Mouse (Mus musculus): ENCODE results near the gene Dennd4a. TPM values are rescaled to one million over a fixed set of nuclear protein-coding genes. Genes with fewer than 3 reads are reported as not detected.

Dennd4a gene
- polyA plus RNA-seq, 1 experiment from 2014 or later: 12.4 TPM

- no peak overlapping the region for H3K4me2 ChIP-seq (replicated peaks)
- ATAC-seq (ENCODE audit: low FRiP score) (no peak), DNase-seq (ENCODE audit: low spot score) (no peak)
- H3K27me3 ChIP-seq (ENCODE audit: control insufficient read depth, insufficient read depth, low read length): no peaks in the 10 kb centered on the region
- peak overlapping the region; percentile 57; the same call in 1 of the 2 replicates for H3K27ac ChIP-seq
- H3K9ac ChIP-seq: no peak overlapping the region
- H3K4me1 ChIP-seq (replicated peaks; ENCODE audit: control insufficient read depth, insufficient read depth, low read length): peaks cover 15% of the 10 kb centered on the region; the same call in 1 of the 2 replicates
- WGBS: 58% methylated on average over 4 of the region's 4 CpGs
- no peak overlapping the region for H3K4me3 ChIP-seq (replicated peaks; ENCODE audit: low read length)
- H3K9me3 ChIP-seq (ENCODE audit: control insufficient read depth, low read length): no peaks in the 10 kb centered on the region
- H3K36me3 ChIP-seq (replicated peaks; ENCODE audit: control insufficient read depth, insufficient read depth): no peaks in the 10 kb centered on the region
These were observed 37.2 kb upstream of the Dennd4a start for GRCm38 (mm10) chr9:64773936-64774335.

DNA sequence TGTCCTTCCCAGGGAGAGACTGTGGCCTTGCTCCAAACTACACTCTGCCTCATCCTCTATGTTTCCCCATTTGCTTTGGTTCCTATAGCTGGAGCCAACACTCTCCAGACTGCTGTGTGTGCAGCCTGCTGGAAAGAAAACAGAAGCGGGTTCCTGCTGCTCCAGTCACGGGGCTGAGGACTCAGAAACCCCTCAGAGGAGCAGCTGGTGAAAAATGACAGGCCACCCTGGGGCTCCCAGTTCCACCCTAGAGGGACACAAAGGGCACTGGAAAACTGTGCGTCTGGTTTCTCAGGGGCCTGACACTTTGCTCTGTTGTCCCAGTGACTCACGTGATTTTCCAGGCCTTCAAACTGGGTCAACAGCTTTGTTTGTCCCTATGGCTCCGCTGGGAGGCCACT is 36.7 kb upstream of the Dennd4a start:
- H3K9ac ChIP-seq: no peak overlapping the region
- 10% methylated on average over 5 of the region's 5 CpGs for WGBS
- peak; percentile 25 for DNase-seq (ENCODE audit: low spot score)
- no peaks in the 10 kb centered on the region for H3K36me3 ChIP-seq (replicated peaks; ENCODE audit: control insufficient read depth, insufficient read depth)
- H3K27ac ChIP-seq: peak overlapping the region; percentile 57; the same call in 1 of the 2 replicates
- no peaks in the 10 kb centered on the region for H3K9me3 ChIP-seq (ENCODE audit: control insufficient read depth, low read length)
- H3K4me1 ChIP-seq (replicated peaks; ENCODE audit: control insufficient read depth, insufficient read depth, low read length): peaks cover 15% of the 10 kb centered on the region; the same call in 1 of the 2 replicates
- no peak overlapping the region for H3K4me3 ChIP-seq (replicated peaks; ENCODE audit: low read length)
- H3K27me3 ChIP-seq (ENCODE audit: control insufficient read depth, insufficient read depth, low read length): no peaks in the 10 kb centered on the region
- no peak overlapping the region for H3K4me2 ChIP-seq (replicated peaks)
- ATAC-seq (ENCODE audit: low FRiP score): peak; percentile 64; the same call in 1 of the 2 replicates

DNA sequence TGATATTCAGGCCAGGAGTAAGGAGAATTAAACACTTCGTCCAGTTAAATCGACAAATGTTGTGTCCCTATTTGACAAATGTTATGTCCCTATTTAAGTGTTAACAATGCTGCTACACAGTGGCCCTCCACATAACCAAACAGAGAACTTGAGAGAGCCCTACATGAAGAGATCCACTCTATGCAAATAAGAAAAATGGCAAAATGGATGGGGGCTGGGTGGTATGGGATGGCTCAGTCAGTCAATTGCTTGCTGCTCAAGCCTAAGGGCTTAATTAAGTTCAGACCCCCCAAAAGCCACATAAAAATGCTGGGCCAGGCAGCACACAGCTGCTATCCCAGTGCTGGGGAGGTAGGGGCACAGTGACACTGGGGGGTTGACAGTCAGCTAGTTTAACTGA is 36.3 kb upstream of the Dennd4a start:
- H3K9ac ChIP-seq: no peak overlapping the region
- H3K9me3 ChIP-seq (ENCODE audit: control insufficient read depth, low read length): no peaks in the 10 kb centered on the region
- H3K4me1 ChIP-seq (replicated peaks; ENCODE audit: control insufficient read depth, insufficient read depth, low read length): peaks cover 15% of the 10 kb centered on the region; the same call in 1 of the 2 replicates
- ATAC-seq (ENCODE audit: low FRiP score) (no peak), DNase-seq (ENCODE audit: low spot score) (no peak)
- H3K36me3 ChIP-seq (replicated peaks; ENCODE audit: control insufficient read depth, insufficient read depth): no peaks in the 10 kb centered on the region
- H3K4me2 ChIP-seq (replicated peaks): no peak overlapping the region
- H3K27me3 ChIP-seq (ENCODE audit: control insufficient read depth, insufficient read depth, low read length): no peaks in the 10 kb centered on the region
- H3K27ac ChIP-seq: peak overlapping the region; percentile 57; the same call in 1 of the 2 replicates
- no peak overlapping the region for H3K4me3 ChIP-seq (replicated peaks; ENCODE audit: low read length)
- WGBS: 39% methylated on average over 2 of the region's 2 CpGs

DNA sequence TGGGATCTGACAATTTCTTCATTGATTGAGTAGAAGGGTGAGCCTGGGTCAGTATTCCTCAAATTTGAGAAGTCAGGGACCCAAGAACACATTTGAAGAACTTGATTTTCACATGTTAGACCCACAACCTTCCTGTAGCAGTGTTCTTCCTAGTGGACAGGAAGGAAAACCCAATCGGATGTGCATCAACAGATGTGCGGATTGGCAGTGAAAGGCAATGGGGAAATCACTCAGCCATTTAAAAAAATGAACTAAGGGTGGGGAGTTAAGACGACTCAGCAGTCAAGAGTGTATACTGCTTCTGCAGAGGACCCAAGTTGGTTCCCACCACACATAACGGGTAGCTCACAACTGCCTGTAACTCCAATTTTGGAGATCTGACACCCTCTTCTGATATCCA is 35.6 kb upstream of the Dennd4a start:
- no peak for DNase-seq (ENCODE audit: low spot score)
- peaks cover 15% of the 10 kb centered on the region; the same call in 1 of the 2 replicates for H3K4me1 ChIP-seq (replicated peaks; ENCODE audit: control insufficient read depth, insufficient read depth, low read length)
- H3K4me2 ChIP-seq (replicated peaks): no peak overlapping the region
- H3K4me3 ChIP-seq (replicated peaks; ENCODE audit: low read length): no peak overlapping the region
- no peak for ATAC-seq (ENCODE audit: low FRiP score)
- 89% methylated on average over 4 of the region's 4 CpGs for WGBS
- no peaks in the 10 kb centered on the region for H3K9me3 ChIP-seq (ENCODE audit: control insufficient read depth, low read length)
- no peaks in the 10 kb centered on the region for H3K36me3 ChIP-seq (replicated peaks; ENCODE audit: control insufficient read depth, insufficient read depth)
- H3K27me3 ChIP-seq (ENCODE audit: control insufficient read depth, insufficient read depth, low read length): no peaks in the 10 kb centered on the region
- H3K27ac ChIP-seq: no peak overlapping the region
- no peak overlapping the region for H3K9ac ChIP-seq

GRCm38 (mm10) chr9:64777441-64777987 is 33.6 kb upstream of the Dennd4a start:
- H3K27ac ChIP-seq: no peak overlapping the region
- H3K36me3 ChIP-seq (replicated peaks; ENCODE audit: control insufficient read depth, insufficient read depth): no peaks in the 10 kb centered on the region
- no peak overlapping the region for H3K4me3 ChIP-seq (replicated peaks; ENCODE audit: low read length)
- no peaks in the 10 kb centered on the region for H3K27me3 ChIP-seq (ENCODE audit: control insufficient read depth, insufficient read depth, low read length)
- H3K9me3 ChIP-seq (ENCODE audit: control insufficient read depth, low read length): no peaks in the 10 kb centered on the region
- peaks cover 6% of the 10 kb centered on the region; the same call in 1 of the 2 replicates for H3K4me1 ChIP-seq (replicated peaks; ENCODE audit: control insufficient read depth, insufficient read depth, low read length)
- no peak overlapping the region for H3K4me2 ChIP-seq (replicated peaks)
- no peak overlapping the region for H3K9ac ChIP-seq
- DNase-seq (ENCODE audit: low spot score) (no peak), ATAC-seq (ENCODE audit: low FRiP score) (no peak)
- 93% methylated on average over 4 of the region's 4 CpGs for WGBS

DNA sequence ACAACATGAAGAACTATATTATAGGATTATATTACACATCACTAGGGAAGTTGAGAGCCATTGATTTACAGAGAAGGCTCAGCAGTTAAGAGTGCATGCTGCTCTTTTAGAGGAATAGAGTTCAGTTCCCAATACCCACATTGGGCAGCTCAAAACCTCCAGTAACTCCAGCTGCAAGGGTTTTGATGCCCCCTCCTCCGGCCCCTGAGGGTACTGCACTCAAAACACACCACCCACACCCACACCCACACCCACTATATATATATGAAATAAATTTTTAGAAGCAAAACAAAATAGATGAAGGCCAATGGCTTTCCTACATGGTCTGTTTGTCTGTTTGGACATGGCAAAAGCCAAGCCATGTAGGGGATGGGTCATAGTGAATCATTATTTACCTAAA is 33.0 kb upstream of the Dennd4a start:
- Histone ChIP-seq H3K36me3 (replicated peaks; ENCODE audit: control insufficient read depth, insufficient read depth) (no peaks in the 10 kb centered on the region), H3K27ac (no peak overlapping the region), H3K27me3 (ENCODE audit: control insufficient read depth, insufficient read depth, low read length) (no peaks in the 10 kb centered on the region), H3K4me3 (replicated peaks; ENCODE audit: low read length) (no peak overlapping the region), H3K9me3 (ENCODE audit: control insufficient read depth, low read length) (no peaks in the 10 kb centered on the region), H3K4me2 (replicated peaks) (no peak overlapping the region), H3K4me1 (replicated peaks; ENCODE audit: control insufficient read depth, insufficient read depth, low read length) (peaks cover 6% of the 10 kb centered on the region; the same call in 1 of the 2 replicates), H3K9ac (no peak overlapping the region)
- 92% methylated on average over 1 of the region's 1 CpGs for WGBS
- no peak for ATAC-seq (ENCODE audit: low FRiP score)
- DNase-seq (ENCODE audit: low spot score): no peak

GRCm38 (mm10) chr9:64779628-64780027 is 31.5 kb upstream of the Dennd4a start:
- no peaks in the 10 kb centered on the region for H3K27me3 ChIP-seq (ENCODE audit: control insufficient read depth, insufficient read depth, low read length)
- H3K27ac ChIP-seq: no peak overlapping the region
- 49% methylated on average over 7 of the region's 7 CpGs for WGBS
- peaks cover 1% of the 10 kb centered on the region; the same call in 1 of the 2 replicates for H3K4me1 ChIP-seq (replicated peaks; ENCODE audit: control insufficient read depth, insufficient read depth, low read length)
- H3K4me3 ChIP-seq (replicated peaks; ENCODE audit: low read length): no peak overlapping the region
- H3K36me3 ChIP-seq (replicated peaks; ENCODE audit: control insufficient read depth, insufficient read depth): no peaks in the 10 kb centered on the region
- H3K4me2 ChIP-seq (replicated peaks): no peak overlapping the region
- DNase-seq (ENCODE audit: low spot score) (peak; percentile 79), ATAC-seq (ENCODE audit: low FRiP score) (no peak)
- H3K9ac ChIP-seq: no peak overlapping the region
- H3K9me3 ChIP-seq (ENCODE audit: control insufficient read depth, low read length): no peaks in the 10 kb centered on the region

- no peak overlapping the region for H3K4me3 ChIP-seq (replicated peaks; ENCODE audit: low read length)
- WGBS: 56% methylated on average over 7 of the region's 7 CpGs
- no peak for DNase-seq (ENCODE audit: low spot score)
- H3K9me3 ChIP-seq (ENCODE audit: control insufficient read depth, low read length): no peaks in the 10 kb centered on the region
- H3K4me1 ChIP-seq (replicated peaks; ENCODE audit: control insufficient read depth, insufficient read depth, low read length): 0 out of 2 replicates have a peak, but pooled peaks cover 3% of the 10 kb centered on the region
- H3K36me3 ChIP-seq (replicated peaks; ENCODE audit: control insufficient read depth, insufficient read depth): no peaks in the 10 kb centered on the region
- no peak overlapping the region for H3K27ac ChIP-seq
- no peak overlapping the region for H3K9ac ChIP-seq
- ATAC-seq (ENCODE audit: low FRiP score): no peak
- no peaks in the 10 kb centered on the region for H3K27me3 ChIP-seq (ENCODE audit: control insufficient read depth, insufficient read depth, low read length)
- no peak overlapping the region for H3K4me2 ChIP-seq (replicated peaks)
These were observed 27.6 kb upstream of the Dennd4a start for GRCm38 (mm10) chr9:64783511-64783910.

GRCm38 (mm10) chr9:64784841-64785240 is 26.3 kb upstream of the Dennd4a start:
- DNase-seq (ENCODE audit: low spot score) (peak; percentile 54), ATAC-seq (ENCODE audit: low FRiP score) (no peak)
- Histone ChIP-seq H3K4me3 (replicated peaks; ENCODE audit: low read length) (no peak overlapping the region), H3K27ac (no peak overlapping the region), H3K9ac (no peak overlapping the region), H3K9me3 (ENCODE audit: control insufficient read depth, low read length) (no peaks in the 10 kb centered on the region), H3K36me3 (replicated peaks; ENCODE audit: control insufficient read depth, insufficient read depth) (no peaks in the 10 kb centered on the region), H3K4me2 (replicated peaks) (no peak overlapping the region), H3K27me3 (ENCODE audit: control insufficient read depth, insufficient read depth, low read length) (no peaks in the 10 kb centered on the region), H3K4me1 (replicated peaks; ENCODE audit: control insufficient read depth, insufficient read depth, low read length) (0 out of 2 replicates have a peak, but pooled peaks cover 3% of the 10 kb centered on the region)
- WGBS: 37% methylated on average over 4 of the region's 4 CpGs

Data from hindbrain, embryonic 14.5 days (tissue).